Mouse (Mus musculus): Measurements from ENCODE around the gene Lmbrd1.
"Not testable (repeated sequence)": the region's sequence is repeated elsewhere in the genome, so short reads cannot be mapped to it uniquely, and the experiment has no call there.

Lmbrd1 gene

GRCm38 (mm10) chr1:24732286-24732685 lies 53.9 kb downstream of the Lmbrd1 start:
- no peak for DNase-seq

- no peak for DNase-seq
These were observed 56.4 kb downstream of the Lmbrd1 start for GRCm38 (mm10) chr1:24734866-24735265.

DNA sequence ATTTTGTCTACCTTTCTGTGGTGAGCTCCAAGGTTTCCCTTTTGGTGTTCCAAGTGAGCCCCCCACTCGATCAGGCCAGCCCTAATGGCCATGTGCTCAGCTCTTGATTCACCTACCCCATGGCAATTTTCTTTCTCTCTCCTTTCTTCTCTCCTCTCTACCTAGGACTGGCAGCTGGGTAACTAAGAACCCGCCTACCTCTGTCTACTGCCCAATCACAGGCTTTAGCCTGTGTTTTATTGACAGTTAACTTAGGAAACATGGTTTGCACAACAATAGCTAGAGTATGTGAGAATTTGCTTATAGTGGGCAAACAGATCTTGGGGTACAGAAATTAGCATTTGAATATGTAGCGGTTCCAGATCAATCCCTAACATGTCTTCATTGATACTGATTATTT lies 62.5 kb downstream of the Lmbrd1 start:
- no peak for DNase-seq

GRCm38 (mm10) chr1:24741552-24741951 lies 63.1 kb downstream of the Lmbrd1 start:
- no peak for DNase-seq

DNA sequence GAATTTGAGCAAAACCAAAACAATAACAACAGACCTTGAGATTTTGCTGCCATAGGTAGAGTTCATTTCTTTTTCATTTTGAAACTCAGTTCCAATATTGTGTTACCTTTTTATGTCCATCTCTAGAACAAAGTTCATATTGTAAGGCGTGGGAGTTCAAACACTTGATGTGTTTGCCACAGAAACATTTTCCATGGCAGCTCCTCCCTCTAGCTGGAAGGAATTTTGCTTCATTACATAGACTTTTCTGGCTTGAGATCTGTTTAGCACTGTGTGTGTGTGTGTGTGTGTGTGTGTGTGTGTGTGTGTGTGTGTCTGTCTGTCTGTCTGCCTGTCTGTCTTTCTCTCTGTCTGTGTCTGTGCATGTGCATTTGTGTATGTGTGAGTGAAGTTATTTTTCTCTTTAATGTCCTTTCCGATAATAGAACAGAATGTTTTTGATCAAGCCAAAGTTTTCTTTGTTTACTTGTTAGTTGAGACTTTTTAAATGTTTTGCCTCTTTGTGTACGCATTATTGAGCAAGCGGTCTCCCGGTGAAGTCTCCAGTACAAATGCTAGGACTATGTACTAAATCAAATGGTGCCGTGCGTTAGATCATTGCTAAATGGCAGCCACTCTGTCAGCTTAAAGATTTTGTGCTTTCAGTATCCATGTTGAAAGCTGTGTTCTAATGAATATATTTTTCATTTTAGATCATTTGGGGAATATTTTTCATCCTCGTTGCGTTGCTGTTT lies 64.9 kb downstream of the Lmbrd1 start:
- no peak for DNase-seq

GRCm38 (mm10) chr1:24752715-24753114 lies 74.3 kb downstream of the Lmbrd1 start:
- DNase-seq: no peak

DNA sequence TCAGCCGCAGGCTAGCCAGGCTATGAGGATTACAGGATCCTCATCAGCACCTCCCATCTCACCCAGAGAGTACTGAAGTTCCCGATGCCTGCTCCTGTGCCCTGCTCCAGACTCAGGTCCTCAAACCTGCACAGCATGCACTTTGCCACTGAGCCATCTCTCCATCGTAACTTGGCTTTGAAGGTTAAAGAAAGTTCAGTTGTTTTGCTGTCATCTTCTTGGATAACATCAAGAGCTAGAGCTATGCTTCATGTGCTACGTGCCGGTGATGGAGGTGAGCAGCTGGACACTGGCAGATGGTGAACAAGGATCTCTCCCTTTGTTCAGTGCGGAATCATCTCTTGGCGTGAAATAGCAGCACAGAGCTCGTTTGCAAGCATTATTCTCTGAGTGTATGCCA lies 80.1 kb downstream of the Lmbrd1 start:
- DNase-seq: peak; percentile 61

DNA sequence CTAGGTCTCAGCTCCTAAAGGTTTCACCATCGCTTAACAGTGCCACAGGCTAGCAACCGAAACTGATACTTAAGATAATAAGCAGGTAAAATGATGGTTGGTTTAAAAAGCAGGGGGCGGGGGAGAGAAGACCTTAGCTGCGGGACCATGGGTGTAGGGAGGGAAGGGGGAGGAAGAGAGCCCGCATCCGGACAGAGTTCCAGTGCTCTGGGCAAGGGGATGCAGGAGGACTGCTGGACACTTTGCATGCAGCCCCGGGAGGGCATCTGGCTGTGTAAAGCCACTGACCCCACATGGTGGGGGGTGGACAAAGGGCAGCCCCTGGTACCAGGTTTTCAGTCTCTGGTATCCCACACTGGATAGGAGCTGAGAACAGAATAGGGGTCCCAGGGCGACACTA lies 88.0 kb downstream of the Lmbrd1 start:
- DNase-seq: no peak

- DNase-seq: not testable (repeated sequence)
These were observed 88.8 kb downstream of the Lmbrd1 start for GRCm38 (mm10) chr1:24767197-24767596.

DNA sequence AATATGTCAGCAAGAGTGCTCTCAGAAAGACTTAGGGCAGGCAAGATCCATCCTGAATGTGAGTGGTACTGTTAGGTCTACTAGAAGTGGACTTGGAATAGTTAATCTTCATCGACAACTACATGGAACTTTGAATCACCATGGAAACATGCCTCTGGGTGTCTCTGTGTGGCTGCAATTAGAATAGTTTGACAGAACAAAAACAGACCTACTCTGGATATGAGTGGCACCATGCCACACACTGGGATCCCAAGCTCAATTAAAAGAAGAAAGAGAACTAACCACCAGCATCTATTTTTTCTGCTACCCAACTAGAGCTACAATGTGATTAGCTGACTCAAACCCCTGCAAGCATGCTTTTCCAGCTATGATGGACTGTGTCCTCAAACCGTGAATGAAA lies 95.2 kb downstream of the Lmbrd1 start:
- no peak for DNase-seq

DNA sequence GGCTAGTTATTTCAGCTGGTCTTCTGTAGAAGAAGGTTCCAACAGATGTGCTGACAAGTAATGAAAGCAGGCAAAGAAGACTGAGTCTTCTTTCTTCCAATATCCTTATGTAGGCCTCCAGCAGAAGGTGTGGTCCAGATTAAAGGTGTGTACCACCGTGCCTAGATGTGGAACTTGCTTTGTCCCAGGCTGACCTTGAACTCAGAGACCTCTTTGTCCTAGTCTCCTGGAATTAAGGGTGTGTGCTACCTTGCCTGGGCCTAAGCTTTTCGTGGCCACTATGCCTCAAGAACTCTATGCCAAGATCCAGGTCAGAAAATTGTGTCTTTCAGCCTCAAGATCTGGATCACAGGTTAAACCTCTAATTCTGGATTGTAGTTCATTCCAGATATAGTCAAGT lies 98.1 kb downstream of the Lmbrd1 start:
- no peak for DNase-seq

DNA sequence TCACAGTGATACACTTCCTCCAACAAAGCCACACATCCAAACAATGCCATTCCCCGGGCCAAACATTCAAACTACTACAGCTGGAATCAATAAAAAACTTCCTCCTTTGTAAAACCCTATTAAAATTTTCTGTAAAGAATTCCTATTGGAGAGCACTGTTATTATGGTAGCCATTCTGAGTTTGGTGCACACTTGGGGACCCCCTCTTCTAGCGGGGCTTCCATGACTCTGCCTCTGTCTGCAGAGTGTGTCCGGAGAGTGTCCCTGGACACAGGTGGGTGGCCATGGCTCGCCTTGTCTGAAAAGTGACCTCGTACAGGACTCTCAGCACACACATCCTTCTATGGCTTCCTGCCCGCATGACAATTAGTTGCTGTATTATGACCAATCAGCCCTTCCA lies 114.7 kb downstream of the Lmbrd1 start:
- no peak for DNase-seq

DNA sequence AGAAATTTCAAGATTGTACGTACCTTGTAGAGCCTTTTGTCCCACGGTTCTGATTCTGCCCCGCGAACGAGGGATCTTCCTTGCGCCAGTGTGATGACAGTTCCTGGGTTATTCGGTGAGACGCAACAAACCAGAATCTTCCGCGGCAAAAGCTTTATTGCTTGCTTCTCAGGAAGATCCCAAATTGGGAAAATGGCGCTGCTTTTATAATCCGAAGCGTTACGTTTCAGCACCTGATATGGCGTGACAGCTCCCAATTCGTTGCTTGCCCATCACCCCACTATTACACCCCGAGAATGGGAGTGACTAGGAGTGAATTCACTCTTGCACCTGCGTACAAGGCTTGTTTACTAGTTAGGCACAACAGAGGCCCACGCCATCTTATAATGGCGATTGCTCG lies 129.5 kb downstream of the Lmbrd1 start:
- not testable (repeated sequence) for DNase-seq
